Mouse (Mus musculus) myocyte (in vitro differentiated cells): ENCODE measurements around the gene Wwc1. TPM values are rescaled to one million over a fixed set of nuclear protein-coding genes. Genes with fewer than 3 reads are reported as not detected.
A peak's percentile ranks its signal among the peaks of the same experiment; 100 is the strongest.

Experiments
- H3K27me3 ChIP-seq: one replicate; pipeline ENCODE4 v1.6.1; 2011; ENCODE audit not compliant: control insufficient read depth, insufficient read depth, insufficient read length
- H3K36me3 ChIP-seq: one replicate; pipeline ENCODE4 v1.6.1; 2011; ENCODE audit not compliant: control insufficient read depth, insufficient read depth
- H3K4me2 ChIP-seq: one replicate; pipeline ENCODE4 v1.6.1; 2011; ENCODE audit warnings: low read depth, control low read depth
- H3K4me3 ChIP-seq: one replicate; pipeline ENCODE4 v1.5.1; 2011; ENCODE audit warnings: mild to moderate bottlenecking, control low read depth, moderate library complexity
- H3K79me2 ChIP-seq: one replicate; pipeline ENCODE4 v1.6.1; 2011; ENCODE audit not compliant: control insufficient read depth, insufficient read depth
- H3ac ChIP-seq: one replicate; pipeline ENCODE4 v1.6.1; 2011; ENCODE audit not compliant: control insufficient read depth, insufficient read length
- CEBPB ChIP-seq: IDR thresholded peaks from 2 replicates; pipeline ENCODE4 v1.6.1; 2011; ENCODE audit warnings: mild to moderate bottlenecking, moderate library complexity; ENCODE audit not compliant: poor library complexity, insufficient read depth, severe bottlenecking
- E2F4 ChIP-seq: IDR thresholded peaks from one replicate; pipeline ENCODE4 v1.6.1; 2011; ENCODE audit warnings: mild to moderate bottlenecking, control low read depth, moderate library complexity; ENCODE audit not compliant: insufficient read depth
- MAX ChIP-seq: IDR thresholded peaks from one replicate; pipeline ENCODE4 v1.6.1; 2011; ENCODE audit warnings: low read depth, mild to moderate bottlenecking, control low read depth
- MYOD1 ChIP-seq, 3 experiments: IDR thresholded peaks; one replicate each; pipeline ENCODE4 v1.6.1; 2011; ENCODE audit warnings: control low read depth in 2 of 3, low read depth in 2 of 3, mild to moderate bottlenecking in 2 of 3, moderate library complexity in 1 of 3; ENCODE audit not compliant: insufficient read length in 2 of 3, control insufficient read depth in 1 of 3
- MYOG ChIP-seq, 3 experiments: IDR thresholded peaks; one replicate each; pipeline ENCODE4 v1.6.1; 2011; ENCODE audit warnings: control low read depth in 2 of 3, low read depth in 2 of 3, mild to moderate bottlenecking in 2 of 3; ENCODE audit not compliant: insufficient read length in 2 of 3, control insufficient read depth in 1 of 3, insufficient read depth in 1 of 3
- POLR2A ChIP-seq: IDR thresholded peaks from one replicate; pipeline ENCODE4 v1.6.1; 2011; ENCODE audit warnings: low read depth, mild to moderate bottlenecking, control low read depth, moderate library complexity; ENCODE audit not compliant: insufficient read length
- POLR2AphosphoS2 ChIP-seq: IDR thresholded peaks from one replicate; pipeline ENCODE4 v1.6.1; 2011; ENCODE audit warnings: low read depth, control low read depth; ENCODE audit not compliant: insufficient read length
- REST ChIP-seq: IDR thresholded peaks from one replicate; pipeline ENCODE4 v1.6.1; 2011; ENCODE audit warnings: mild to moderate bottlenecking, control low read depth, moderate library complexity; ENCODE audit not compliant: insufficient read depth, insufficient read length
- SRF ChIP-seq: IDR thresholded peaks from one replicate; pipeline ENCODE4 v1.6.1; 2011; ENCODE audit warnings: low read depth; ENCODE audit not compliant: control insufficient read depth, insufficient read length
- TCF12 ChIP-seq: IDR thresholded peaks from one replicate; pipeline ENCODE4 v1.6.1; 2011; ENCODE audit warnings: mild to moderate bottlenecking, control low read depth; ENCODE audit not compliant: poor library complexity, insufficient read depth, severe bottlenecking
- TCF3 ChIP-seq: IDR thresholded peaks from one replicate; pipeline ENCODE4 v1.6.1; 2011; ENCODE audit warnings: low read depth, control low read depth; ENCODE audit not compliant: insufficient read length
- USF1 ChIP-seq: IDR thresholded peaks from one replicate; pipeline ENCODE4 v1.6.1; 2011; ENCODE audit warnings: low read depth, mild to moderate bottlenecking, control low read depth, moderate library complexity
- polyA plus RNA-seq: library from polyadenylated mRNA; unstranded; fragments of >200 nt; fragmentation: generic; extraction: Trizol; gene quantifications from one replicate; pipeline ENCODE4 v1.2.1, GENCODE M21; 2012; ENCODE audit warnings: missing spikeins

The Wwc1 gene
- polyA plus RNA-seq, 1 experiment, result 1.2 TPM

DNA sequence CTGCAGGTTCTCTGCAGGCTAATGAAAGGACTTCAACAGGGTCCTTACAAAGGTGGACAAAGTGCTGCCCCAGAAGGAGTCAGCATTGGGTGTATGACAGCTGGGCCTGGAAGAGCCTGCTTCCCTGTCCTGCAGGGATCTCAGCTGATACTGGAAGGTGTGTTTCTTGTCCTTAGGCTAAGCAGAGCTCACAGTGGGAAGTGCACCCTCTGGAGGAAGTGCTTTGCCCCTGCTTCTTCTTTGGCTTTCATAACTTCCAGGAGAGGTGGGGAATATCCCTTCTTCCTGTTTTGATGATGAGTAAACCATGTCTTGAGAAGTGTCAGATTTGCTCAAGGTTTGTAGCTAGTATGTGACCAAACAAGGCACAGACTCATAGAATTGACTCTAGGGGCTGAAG, 15.0 kb upstream of the Wwc1 start:
- H3K36me3 ChIP-seq, result no peaks in the 10 kb centered on the region
- no peak overlapping the region for H3ac ChIP-seq
- H3K4me2 ChIP-seq, result no peak overlapping the region
- TF ChIP-seq CEBPB (no peak), MYOG (IDR thresholded peaks at IDR 0.05; ENCODE audit: control insufficient read depth in 1 of 3, insufficient read depth in 1 of 3, insufficient read length in 2 of 3, low read depth in 2 of 3) (no peak)
- H3K79me2 ChIP-seq, result no peaks in the 10 kb centered on the region
- no peak overlapping the region for H3K4me3 ChIP-seq
- no peaks in the 10 kb centered on the region for H3K27me3 ChIP-seq

- Histone ChIP-seq H3K4me3 (no peak overlapping the region), H3K4me2 (no peak overlapping the region), H3K27me3 (no peaks in the 10 kb centered on the region), H3K79me2 (no peaks in the 10 kb centered on the region), H3ac (no peak overlapping the region), H3K36me3 (no peaks in the 10 kb centered on the region)
- TF ChIP-seq POLR2AphosphoS2 (no peak), MAX (no peak), USF1 (no peak), CEBPB (no peak), TCF3 (no peak)
Observed at GRCm38 (mm10) chr11:35991846-35992245, 11.5 kb upstream of the Wwc1 start.

DNA sequence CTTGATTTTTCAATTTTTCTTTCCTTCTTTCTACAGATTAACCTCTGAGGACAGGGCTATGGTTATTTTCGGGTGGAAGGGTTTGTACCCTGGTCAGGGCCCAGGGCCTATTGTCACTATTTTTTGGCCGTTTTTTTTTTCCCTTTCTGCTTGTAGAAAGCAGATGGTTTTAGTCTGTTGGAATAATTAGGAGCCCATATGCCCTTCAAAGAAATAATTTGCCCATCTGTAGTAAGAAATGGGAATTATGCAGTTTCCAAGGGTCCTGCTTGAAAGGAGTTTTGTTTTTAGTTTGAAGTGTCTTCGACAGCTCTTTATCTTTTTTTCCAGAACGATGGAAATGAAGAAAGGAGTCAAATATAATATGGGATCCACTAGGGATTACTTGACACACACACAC, 9.6 kb upstream of the Wwc1 start:
- Histone ChIP-seq H3K4me3 (no peak overlapping the region), H3K4me2 (no peak overlapping the region), H3K79me2 (no peaks in the 10 kb centered on the region), H3ac (no peak overlapping the region), H3K36me3 (no peaks in the 10 kb centered on the region), H3K27me3 (no peaks in the 10 kb centered on the region)
- TF ChIP-seq POLR2A (no peak), MYOG (IDR thresholded peaks at IDR 0.05; ENCODE audit: control insufficient read depth in 1 of 3, insufficient read depth in 1 of 3, insufficient read length in 2 of 3, low read depth in 2 of 3) (no peak), REST (no peak), SRF (no peak), E2F4 (no peak), CEBPB (no peak), TCF3 (no peak), USF1 (no peak), MAX (no peak)

DNA sequence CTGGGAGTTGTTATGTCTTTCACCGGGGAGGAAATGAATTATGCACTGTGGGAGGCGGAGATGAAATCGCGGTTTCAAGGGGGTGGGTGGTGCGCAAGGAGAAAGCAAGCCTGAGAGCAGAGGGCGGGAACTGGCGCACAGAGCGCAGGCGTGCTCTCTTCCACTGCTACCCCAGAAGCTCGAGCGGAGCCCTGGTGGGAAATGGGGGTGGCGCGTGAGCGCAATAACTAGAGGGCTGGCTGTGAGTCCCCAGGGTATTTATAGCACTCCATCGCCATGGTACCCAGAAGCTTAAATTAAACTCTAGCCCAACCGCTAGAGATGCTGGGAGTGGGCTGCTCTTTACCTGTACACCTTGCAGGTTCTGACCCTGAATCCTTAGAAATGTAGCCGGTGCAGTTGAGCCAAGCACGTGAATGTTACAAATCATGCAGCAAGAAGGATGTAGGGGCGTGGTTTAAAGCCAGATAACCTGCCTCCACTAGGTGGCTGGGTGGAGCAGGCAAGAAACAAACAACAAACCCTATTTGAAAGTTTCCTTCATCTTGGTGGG, 5.6 kb upstream of the Wwc1 start:
- H3K4me3 ChIP-seq, result no peak overlapping the region
- peak overlapping the region; percentile 55 for H3K4me2 ChIP-seq
- H3K27me3 ChIP-seq, result no peaks in the 10 kb centered on the region
- H3K79me2 ChIP-seq, result no peaks in the 10 kb centered on the region
- H3K36me3 ChIP-seq, result no peaks in the 10 kb centered on the region
- no peak for TF ChIP-seq TCF3
- no peak for TF ChIP-seq CEBPB
- no peak for TF ChIP-seq MYOD1 (IDR thresholded peaks at IDR 0.05; ENCODE audit: control insufficient read depth in 1 of 3, insufficient read length in 2 of 3, low read depth in 2 of 3)
- no peak for TF ChIP-seq E2F4
- TF ChIP-seq REST, result no peak
- TF ChIP-seq USF1, result no peak
- no peak for TF ChIP-seq POLR2A
- TF ChIP-seq POLR2AphosphoS2, result no peak
- no peak for TF ChIP-seq SRF
- TF ChIP-seq MYOG (IDR thresholded peaks at IDR 0.05; ENCODE audit: control insufficient read depth in 1 of 3, insufficient read depth in 1 of 3, insufficient read length in 2 of 3, low read depth in 2 of 3), result no peak
- TF ChIP-seq MAX, result no peak
- no peak for TF ChIP-seq TCF12
- no peak overlapping the region for H3ac ChIP-seq

DNA sequence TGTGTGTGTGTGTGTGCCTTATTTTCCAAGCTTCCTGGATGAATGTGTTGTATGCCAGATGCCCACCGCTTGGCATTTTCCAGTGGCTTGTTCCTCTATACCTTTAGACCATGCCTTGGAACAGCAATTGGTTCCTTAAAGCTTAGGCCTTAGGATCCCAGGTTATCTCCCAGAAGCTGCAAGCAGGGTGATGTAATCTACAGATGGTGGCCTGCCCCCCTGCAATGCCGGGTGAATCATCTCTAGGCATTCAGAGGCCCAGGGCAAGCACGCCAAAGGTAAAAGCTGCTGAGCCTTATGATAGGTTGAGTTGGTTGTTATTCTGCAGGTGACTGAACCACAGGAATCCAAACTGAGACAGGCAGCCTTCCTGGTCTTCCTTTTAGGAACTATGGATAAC, 2.4 kb upstream of the Wwc1 start:
- H3K27me3 ChIP-seq, result no peaks in the 10 kb centered on the region

More for the DNA sequence above, 2.4 kb upstream of the Wwc1 start:
- Histone ChIP-seq H3ac (no peak overlapping the region), H3K4me2 (no peak overlapping the region), H3K36me3 (no peaks in the 10 kb centered on the region), H3K79me2 (no peaks in the 10 kb centered on the region), H3K4me3 (no peak overlapping the region)
- TF ChIP-seq TCF3, result no peak
- TF ChIP-seq POLR2A, result no peak
- no peak for TF ChIP-seq CEBPB
- TF ChIP-seq REST, result no peak
- no peak for TF ChIP-seq TCF12
- no peak for TF ChIP-seq SRF
- TF ChIP-seq MYOG (IDR thresholded peaks at IDR 0.05; ENCODE audit: control insufficient read depth in 1 of 3, insufficient read depth in 1 of 3, insufficient read length in 2 of 3, low read depth in 2 of 3), result no peak
- no peak for TF ChIP-seq E2F4
- TF ChIP-seq MAX, result no peak
- no peak for TF ChIP-seq MYOD1 (IDR thresholded peaks at IDR 0.05; ENCODE audit: control insufficient read depth in 1 of 3, insufficient read length in 2 of 3, low read depth in 2 of 3)
- TF ChIP-seq POLR2AphosphoS2, result no peak
